Mouse (Mus musculus): ENCODE measurements around the gene Tcn2. TPM values are rescaled to one million over a fixed set of nuclear protein-coding genes. Genes with fewer than 3 reads are reported as not detected.
"Not testable (repeated sequence)": the region's sequence is repeated elsewhere in the genome, so short reads cannot be mapped to it uniquely, and the experiment has no call there.

Gene Tcn2
- polyA plus RNA-seq, 1 experiment from 2014 or later: 28.6 TPM

- Histone ChIP-seq H3K27ac (replicated peaks) (peak overlapping the region; percentile 77; the same call in 1 of the 2 replicates), H3K36me3 (replicated peaks) (peaks cover 11% of the 10 kb centered on the region), H3K4me1 (replicated peaks) (peaks cover 27% of the 10 kb centered on the region), H3K4me3 (replicated peaks) (peak overlapping the region; percentile 74), H3K9me3 (replicated peaks) (no peaks in the 10 kb centered on the region), H3K27me3 (no peaks in the 10 kb centered on the region), H3K9ac (peak overlapping the region; percentile 32), H3K4me2 (peak overlapping the region; percentile 74)
- WGBS (ENCODE audit: insufficient replicate concordance): 66% methylated on average over 10 of the region's 10 CpGs
- no peak for ATAC-seq (ENCODE audit: insufficient read depth)
These were observed 31.2 kb upstream of the Tcn2 start for GRCm38 (mm10) chr11:3963155-3963554.

GRCm38 (mm10) chr11:3961761-3962160 is 29.8 kb upstream of the Tcn2 start:
- ATAC-seq (ENCODE audit: insufficient read depth): no peak

GRCm38 (mm10) chr11:3960901-3961300 is 28.9 kb upstream of the Tcn2 start:
- H3K4me3 ChIP-seq (replicated peaks): no peak overlapping the region

More at GRCm38 (mm10) chr11:3961761-3962160, 29.8 kb upstream of the Tcn2 start:
- Histone ChIP-seq H3K36me3 (replicated peaks) (peaks cover 1% of the 10 kb centered on the region; the same call in 1 of the 2 replicates), H3K4me2 (no peak overlapping the region), H3K27ac (replicated peaks) (no peak overlapping the region), H3K27me3 (no peaks in the 10 kb centered on the region), H3K4me3 (replicated peaks) (no peak overlapping the region), H3K9ac (no peak overlapping the region), H3K4me1 (replicated peaks) (peaks cover 27% of the 10 kb centered on the region), H3K9me3 (replicated peaks) (no peaks in the 10 kb centered on the region)
- WGBS (ENCODE audit: insufficient replicate concordance): 53% methylated on average over 3 of the region's 3 CpGs

GRCm38 (mm10) chr11:3955371-3955770 is 23.4 kb upstream of the Tcn2 start:
- not testable (repeated sequence) for H3K27me3 ChIP-seq; H3K4me3 ChIP-seq (replicated peaks); H3K9ac ChIP-seq; H3K27ac ChIP-seq (replicated peaks); H3K36me3 ChIP-seq (replicated peaks); H3K9me3 ChIP-seq (replicated peaks); H3K4me2 ChIP-seq; ATAC-seq (ENCODE audit: insufficient read depth); H3K4me1 ChIP-seq (replicated peaks)
- 63% methylated on average over 4 of the region's 4 CpGs for WGBS (ENCODE audit: insufficient replicate concordance)

More at GRCm38 (mm10) chr11:3960901-3961300, 28.9 kb upstream of the Tcn2 start:
- no peaks in the 10 kb centered on the region for H3K36me3 ChIP-seq (replicated peaks)
- H3K4me1 ChIP-seq (replicated peaks): peaks cover 24% of the 10 kb centered on the region
- H3K9me3 ChIP-seq (replicated peaks): no peaks in the 10 kb centered on the region
- no peaks in the 10 kb centered on the region for H3K27me3 ChIP-seq
- H3K9ac ChIP-seq: no peak overlapping the region
- H3K27ac ChIP-seq (replicated peaks): no peak overlapping the region
- 23% methylated on average over 2 of the region's 2 CpGs for WGBS (ENCODE audit: insufficient replicate concordance)
- ATAC-seq (ENCODE audit: insufficient read depth): no peak
- H3K4me2 ChIP-seq: no peak overlapping the region

GRCm38 (mm10) chr11:3954876-3955275 is 22.9 kb upstream of the Tcn2 start:
- not testable (repeated sequence) for ATAC-seq (ENCODE audit: insufficient read depth); H3K27ac ChIP-seq (replicated peaks); H3K4me2 ChIP-seq; H3K9ac ChIP-seq; H3K4me1 ChIP-seq (replicated peaks); H3K27me3 ChIP-seq; H3K36me3 ChIP-seq (replicated peaks); H3K4me3 ChIP-seq (replicated peaks); H3K9me3 ChIP-seq (replicated peaks)
- 63% methylated on average over 5 of the region's 5 CpGs for WGBS (ENCODE audit: insufficient replicate concordance)

GRCm38 (mm10) chr11:3946386-3946785 is 14.4 kb upstream of the Tcn2 start:
- no peaks in the 10 kb centered on the region for H3K9me3 ChIP-seq (replicated peaks)
- H3K36me3 ChIP-seq (replicated peaks): no peaks in the 10 kb centered on the region
- no peak overlapping the region for H3K9ac ChIP-seq
- ATAC-seq (ENCODE audit: insufficient read depth): no peak
- no peak overlapping the region for H3K27ac ChIP-seq (replicated peaks)
- 21% methylated on average over 1 of the region's 1 CpGs for WGBS (ENCODE audit: insufficient replicate concordance)
- H3K4me2 ChIP-seq: no peak overlapping the region
- H3K4me1 ChIP-seq (replicated peaks): no peaks in the 10 kb centered on the region
- H3K27me3 ChIP-seq: peaks cover 20% of the 10 kb centered on the region
- no peak overlapping the region for H3K4me3 ChIP-seq (replicated peaks)

- ATAC-seq (ENCODE audit: insufficient read depth): no peak
- WGBS (ENCODE audit: insufficient replicate concordance): 73% methylated on average over 7 of the region's 7 CpGs
- Histone ChIP-seq H3K4me2 (no peak overlapping the region), H3K9ac (no peak overlapping the region), H3K27ac (replicated peaks) (no peak overlapping the region), H3K27me3 (peaks cover 21% of the 10 kb centered on the region), H3K36me3 (replicated peaks) (no peaks in the 10 kb centered on the region), H3K9me3 (replicated peaks) (no peaks in the 10 kb centered on the region), H3K4me1 (replicated peaks) (no peaks in the 10 kb centered on the region), H3K4me3 (replicated peaks) (no peak overlapping the region)
These were observed 9.4 kb upstream of the Tcn2 start for GRCm38 (mm10) chr11:3941371-3941770.

GRCm38 (mm10) chr11:3937321-3937874 is 5.4 kb upstream of the Tcn2 start:
- H3K4me1 ChIP-seq (replicated peaks): 0 out of 2 replicates have a peak, but pooled peaks cover 2% of the 10 kb centered on the region
- no peak overlapping the region for H3K4me3 ChIP-seq (replicated peaks)
- H3K9ac ChIP-seq: no peak overlapping the region
- H3K27ac ChIP-seq (replicated peaks): no peak overlapping the region
- no peaks in the 10 kb centered on the region for H3K36me3 ChIP-seq (replicated peaks)
- 71% methylated on average over 13 of the region's 13 CpGs for WGBS (ENCODE audit: insufficient replicate concordance)
- H3K4me2 ChIP-seq: no peak overlapping the region
- no peak for ATAC-seq (ENCODE audit: insufficient read depth)
- H3K27me3 ChIP-seq: peaks cover 3% of the 10 kb centered on the region; the same call in 1 of the 2 replicates
- H3K9me3 ChIP-seq (replicated peaks): no peaks in the 10 kb centered on the region

GRCm38 (mm10) chr11:3936318-3936717 is 4.4 kb upstream of the Tcn2 start:
- no peaks in the 10 kb centered on the region for H3K9me3 ChIP-seq (replicated peaks)
- H3K4me3 ChIP-seq (replicated peaks): no peak overlapping the region
- no peak overlapping the region for H3K9ac ChIP-seq
- H3K27ac ChIP-seq (replicated peaks): no peak overlapping the region
- no peak for ATAC-seq (ENCODE audit: insufficient read depth)
- H3K27me3 ChIP-seq: peaks cover 3% of the 10 kb centered on the region; the same call in 1 of the 2 replicates
- no peak overlapping the region for H3K4me2 ChIP-seq
- 0 out of 2 replicates have a peak, but pooled peaks cover 12% of the 10 kb centered on the region for H3K4me1 ChIP-seq (replicated peaks)
- H3K36me3 ChIP-seq (replicated peaks): no peaks in the 10 kb centered on the region
- 65% methylated on average over 3 of the region's 3 CpGs for WGBS (ENCODE audit: insufficient replicate concordance)

GRCm38 (mm10) chr11:3935135-3935534 is 3.2 kb upstream of the Tcn2 start:
- H3K27me3 ChIP-seq: peaks cover 3% of the 10 kb centered on the region; the same call in 1 of the 2 replicates
- WGBS (ENCODE audit: insufficient replicate concordance): 52% methylated on average over 4 of the region's 4 CpGs
- H3K4me1 ChIP-seq (replicated peaks): peaks cover 16% of the 10 kb centered on the region; the same call in 1 of the 2 replicates
- no peak overlapping the region for H3K9ac ChIP-seq
- H3K36me3 ChIP-seq (replicated peaks): no peaks in the 10 kb centered on the region
- no peak overlapping the region for H3K27ac ChIP-seq (replicated peaks)
- no peak overlapping the region for H3K4me3 ChIP-seq (replicated peaks)
- H3K4me2 ChIP-seq: no peak overlapping the region
- no peak for ATAC-seq (ENCODE audit: insufficient read depth)
- H3K9me3 ChIP-seq (replicated peaks): no peaks in the 10 kb centered on the region

GRCm38 (mm10) chr11:3933756-3934285 is 1.9 kb upstream of the Tcn2 start:
- ATAC-seq (ENCODE audit: insufficient read depth): no peak
- Histone ChIP-seq H3K4me2 (no peak overlapping the region), H3K27ac (replicated peaks) (no peak overlapping the region), H3K9ac (no peak overlapping the region), H3K27me3 (peaks cover 3% of the 10 kb centered on the region; the same call in 1 of the 2 replicates), H3K9me3 (replicated peaks) (no peaks in the 10 kb centered on the region), H3K36me3 (replicated peaks) (no peaks in the 10 kb centered on the region), H3K4me1 (replicated peaks) (peaks cover 21% of the 10 kb centered on the region; the same call in 1 of the 2 replicates), H3K4me3 (replicated peaks) (no peak overlapping the region)
- 74% methylated on average over 9 of the region's 9 CpGs for WGBS (ENCODE audit: insufficient replicate concordance)
